Mouse (Mus musculus): ENCODE results near the gene Ergic3.

GRCm38 (mm10) chr2:156018106-156018505, 10.3 kb downstream of the Ergic3 start:
- TF ChIP-seq POLR2A (IDR thresholded peaks at IDR 0.05; ENCODE audit: extremely low read depth, insufficient read depth, low read length), result no peak
- no peak for TF ChIP-seq CTCF (IDR thresholded peaks at IDR 0.05; ENCODE audit: extremely low read depth, insufficient read depth, low read length)
